Mouse (Mus musculus): ENCODE measurements around the gene Cgnl1.

- TF ChIP-seq CTCF (conservative IDR thresholded peaks at IDR 0.05; ENCODE audit: insufficient read depth, insufficient read length, low read depth, low read length) = no peak
- TF ChIP-seq POLR2A (IDR thresholded peaks at IDR 0.05; ENCODE audit: low read depth, low read length) = no peak
Observed at GRCm38 (mm10) chr9:71676988-71677688, 94.3 kb downstream of the Cgnl1 start.

Data from kidney, adult 2 months (tissue).